Mouse (Mus musculus) heart, embryonic 13.5 days (tissue): ENCODE results near the gene Thoc3. TPM values are rescaled to one million over a fixed set of nuclear protein-coding genes. Genes with fewer than 3 reads are reported as not detected.

Experiments used
- ATAC-seq: fragments of 200-750 bp; cut with Nextera tagmentation; 2 replicates; pipeline ENCODE4 v1.8.0; 2017; ENCODE audit warnings: moderate TSS enrichment; ENCODE audit not compliant: insufficient number of reproducible peaks, low FRiP score, low TSS enrichment; ENCODE audit errors: extremely low read depth
- H3K27ac ChIP-seq: fragments of 300-500 bp; sonication (generic); replicated peaks from 2 replicates; pipeline ENCODE4 v1.5.1; 2015; ENCODE audit warnings: moderate library complexity, mild to moderate bottlenecking, inconsistent platforms
- H3K27me3 ChIP-seq: fragments of 300-500 bp; sonication (generic); replicated peaks from 2 replicates; pipeline ENCODE4 v1.6.1; 2015; ENCODE audit warnings: mild to moderate bottlenecking, inconsistent platforms
- H3K36me3 ChIP-seq: fragments of 300-500 bp; sonication (generic); 2 replicates; pipeline ENCODE4 v1.6.1; 2015; ENCODE audit warnings: mild to moderate bottlenecking, inconsistent platforms
- H3K4me1 ChIP-seq: fragments of 300-500 bp; sonication (generic); 2 replicates; pipeline ENCODE4 v1.6.1; 2015; ENCODE audit warnings: inconsistent platforms
- H3K4me2 ChIP-seq: fragments of 300-500 bp; sonication (generic); 2 replicates; pipeline ENCODE4 v1.6.1; 2015; ENCODE audit warnings: inconsistent platforms, mild to moderate bottlenecking, moderate library complexity
- H3K4me3 ChIP-seq: fragments of 300-500 bp; sonication (generic); 2 replicates; pipeline ENCODE4 v1.5.1; 2015; ENCODE audit warnings: moderate library complexity, mild to moderate bottlenecking, inconsistent platforms
- H3K9ac ChIP-seq: fragments of 300-500 bp; sonication (generic); 2 replicates; pipeline ENCODE4 v1.6.1; 2015; ENCODE audit warnings: inconsistent platforms, mild to moderate bottlenecking, moderate library complexity
- H3K9me3 ChIP-seq: fragments of 300-500 bp; sonication (generic); 2 replicates; pipeline ENCODE4 v1.6.1; 2016; ENCODE audit warnings: inconsistent platforms
- WGBS: fragments of 180-500 bp; shearing (Covaris S2); methylation state at CpG from one replicate; pipeline ENCODE4 v1.1.7; 2015; ENCODE audit warnings: mixed read lengths; 5-methylcytosine and 5-hydroxymethylcytosine counted together
- polyA plus RNA-seq: library from polyadenylated mRNA; unstranded; fragments of >200 nt; fragmentation: Nextera tagmentation; extraction: Ambion mirVana; gene quantifications from 2 replicates; pipeline ENCODE4 v1.2.1, GENCODE M21; 2015

Gene Thoc3
- polyA plus RNA-seq, 1 experiment from 2014 or later = 76.7 TPM

DNA sequence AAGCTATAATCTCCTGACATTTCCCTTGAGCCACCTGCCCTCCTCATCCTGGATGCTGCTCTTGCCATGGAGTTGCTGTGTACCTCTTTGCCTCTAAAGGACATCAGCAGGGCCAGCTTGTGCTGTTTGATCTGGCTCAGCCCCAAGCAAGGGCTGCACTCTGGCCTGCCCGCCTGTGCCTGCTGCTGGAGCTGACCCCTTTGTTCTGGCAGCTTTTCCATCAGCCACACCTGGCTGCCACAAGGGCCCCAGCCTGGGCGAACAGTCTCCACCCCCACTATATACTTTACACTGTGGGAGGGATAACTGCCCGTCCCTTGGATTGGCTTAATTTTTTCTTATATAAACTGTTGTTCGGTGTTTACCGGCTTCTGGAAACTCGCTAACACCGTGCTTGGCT is 28.7 kb downstream of the Thoc3 start:
- H3K27ac ChIP-seq = no peak overlapping the region

DNA sequence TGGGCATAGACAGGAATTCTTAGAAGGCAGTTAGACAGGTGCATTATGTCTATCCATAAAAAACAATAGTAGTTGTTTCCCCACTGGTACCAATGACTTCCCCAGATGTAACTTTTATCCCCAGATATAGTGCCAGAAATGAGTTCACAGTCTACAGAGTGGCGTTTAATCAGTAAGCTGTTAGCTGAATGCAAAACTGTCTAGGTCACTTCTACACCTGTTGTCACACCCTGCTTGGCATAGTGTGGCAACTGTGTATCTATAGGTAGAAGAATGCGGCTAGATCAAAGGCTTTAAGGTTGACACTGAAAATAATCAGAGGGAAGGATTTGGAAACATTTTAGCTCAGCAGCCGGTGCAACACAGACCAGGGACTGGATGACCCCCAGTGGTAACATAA is 29.8 kb downstream of the Thoc3 start:
- no peak overlapping the region for H3K27ac ChIP-seq
- WGBS = 64% methylated on average over 3 of the region's 3 CpGs

More for the DNA sequence above, 28.7 kb downstream of the Thoc3 start:
- H3K4me2 ChIP-seq = no peak overlapping the region
- no peaks in the 10 kb centered on the region; the same call in 1 of the 2 replicates for H3K4me1 ChIP-seq
- H3K27me3 ChIP-seq = peaks cover 20% of the 10 kb centered on the region
- no peaks in the 10 kb centered on the region for H3K9me3 ChIP-seq
- 62% methylated on average over 7 of the region's 7 CpGs for WGBS
- no peak for ATAC-seq
- no peak overlapping the region for H3K9ac ChIP-seq
- H3K4me3 ChIP-seq = no peak overlapping the region
- no peaks in the 10 kb centered on the region for H3K36me3 ChIP-seq

DNA sequence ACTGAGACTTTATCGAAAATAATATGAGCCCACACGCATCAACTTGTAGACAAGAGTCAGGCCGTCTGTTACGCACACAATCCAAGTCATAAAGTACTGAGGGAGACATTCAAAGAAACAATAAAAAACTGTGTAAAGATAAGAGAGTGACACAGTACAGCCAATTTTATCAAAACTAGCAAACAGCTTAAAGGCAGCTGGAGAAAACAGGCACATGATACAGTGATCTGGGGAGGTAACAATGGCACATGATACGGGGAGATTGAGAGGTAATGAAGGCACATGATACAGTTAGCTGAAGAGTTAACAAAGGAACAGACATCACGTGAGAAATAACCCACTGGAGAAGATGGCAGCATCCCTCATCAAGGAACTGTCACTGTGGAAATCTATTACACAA is 31.6 kb downstream of the Thoc3 start:
- H3K27me3 ChIP-seq = peaks cover 10% of the 10 kb centered on the region
- no peak overlapping the region for H3K4me2 ChIP-seq
- no peaks in the 10 kb centered on the region for H3K36me3 ChIP-seq
- no peak for ATAC-seq
- no peaks in the 10 kb centered on the region for H3K9me3 ChIP-seq
- H3K27ac ChIP-seq = no peak overlapping the region
- no peak overlapping the region for H3K9ac ChIP-seq
- H3K4me3 ChIP-seq = no peak overlapping the region
- no peaks in the 10 kb centered on the region; the same call in 1 of the 2 replicates for H3K4me1 ChIP-seq
- WGBS = 64% methylated on average over 6 of the region's 6 CpGs

More for the DNA sequence above, 29.8 kb downstream of the Thoc3 start:
- Histone ChIP-seq H3K4me2 (no peak overlapping the region), H3K9me3 (no peaks in the 10 kb centered on the region), H3K9ac (no peak overlapping the region), H3K36me3 (no peaks in the 10 kb centered on the region), H3K27me3 (peaks cover 18% of the 10 kb centered on the region), H3K4me3 (no peak overlapping the region), H3K4me1 (no peaks in the 10 kb centered on the region; the same call in 1 of the 2 replicates)
- ATAC-seq = no peak

DNA sequence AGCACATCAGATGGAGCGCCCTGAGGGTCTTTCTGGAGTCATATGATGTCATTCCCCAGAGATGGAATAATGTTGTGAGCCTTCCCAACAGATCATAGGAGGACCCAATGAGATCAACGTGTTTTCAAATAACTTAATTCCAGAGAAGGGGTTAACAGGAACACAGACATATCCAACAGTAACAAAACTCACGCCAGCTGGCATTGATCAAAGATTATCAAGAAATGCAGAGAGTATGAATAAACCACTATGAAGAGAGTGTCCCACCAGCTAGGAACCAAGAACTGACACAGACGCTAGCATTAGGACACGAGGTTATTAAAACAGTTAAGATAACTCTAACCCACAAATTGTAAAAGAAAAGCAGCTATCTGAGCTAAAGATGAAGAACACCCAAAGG is 32.0 kb downstream of the Thoc3 start:
- Histone ChIP-seq H3K36me3 (no peaks in the 10 kb centered on the region), H3K4me2 (no peak overlapping the region), H3K9me3 (no peaks in the 10 kb centered on the region), H3K27ac (no peak overlapping the region), H3K9ac (no peak overlapping the region), H3K27me3 (peaks cover 8% of the 10 kb centered on the region), H3K4me3 (no peak overlapping the region), H3K4me1 (no peaks in the 10 kb centered on the region; the same call in 1 of the 2 replicates)
- no peak for ATAC-seq
- 50% methylated on average over 5 of the region's 5 CpGs for WGBS

DNA sequence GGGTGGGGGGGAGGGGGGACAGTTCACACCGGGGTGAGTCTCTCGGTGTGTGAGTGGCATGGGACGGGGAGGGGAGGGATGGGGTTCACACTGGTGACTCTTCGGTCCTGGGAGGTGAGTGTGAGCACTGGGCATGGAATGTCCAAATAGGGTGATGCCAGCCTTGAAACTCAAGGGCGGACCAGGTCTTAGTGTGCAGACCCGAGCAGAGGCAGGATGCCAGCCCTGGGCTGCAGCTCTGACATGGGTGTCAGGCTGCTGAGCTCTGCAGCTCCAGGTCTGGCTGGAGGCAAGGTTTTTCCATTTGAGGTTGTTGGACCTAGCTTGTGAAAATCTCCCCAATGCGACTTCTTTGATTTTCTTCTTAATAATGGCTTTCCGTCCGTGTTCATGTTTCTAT is 37.5 kb downstream of the Thoc3 start:
- Histone ChIP-seq H3K4me3 (no peak overlapping the region), H3K4me1 (no peaks in the 10 kb centered on the region), H3K36me3 (no peaks in the 10 kb centered on the region), H3K9ac (no peak overlapping the region), H3K27ac (no peak overlapping the region), H3K27me3 (no peaks in the 10 kb centered on the region), H3K9me3 (no peaks in the 10 kb centered on the region), H3K4me2 (no peak overlapping the region)
- ATAC-seq = no peak
- 74% methylated on average over 9 of the region's 9 CpGs for WGBS

DNA sequence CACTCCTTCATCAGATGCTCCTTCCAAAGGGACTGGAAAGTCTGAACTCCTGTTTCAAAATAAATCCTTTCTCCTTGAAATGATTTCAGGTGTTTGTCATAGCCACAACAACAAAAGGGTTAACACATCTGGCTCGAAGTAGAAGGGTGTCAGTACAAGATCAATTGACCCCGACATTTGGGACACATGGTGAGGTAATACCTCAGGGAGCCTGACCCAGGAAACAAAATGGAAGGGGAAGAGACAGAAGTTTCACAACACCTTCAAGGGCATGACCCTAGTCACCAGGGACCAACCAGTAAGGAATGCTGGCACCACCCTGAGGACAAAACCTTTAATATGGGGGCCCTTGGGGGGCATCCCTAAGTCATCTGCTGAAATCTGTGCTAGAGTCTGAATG is 38.6 kb downstream of the Thoc3 start:
- Histone ChIP-seq H3K4me2 (no peak overlapping the region), H3K36me3 (no peaks in the 10 kb centered on the region), H3K9ac (no peak overlapping the region), H3K27ac (no peak overlapping the region), H3K9me3 (no peaks in the 10 kb centered on the region), H3K4me3 (no peak overlapping the region), H3K4me1 (no peaks in the 10 kb centered on the region), H3K27me3 (no peaks in the 10 kb centered on the region)
- no peak for ATAC-seq
- 43% methylated on average over 2 of the region's 2 CpGs for WGBS

DNA sequence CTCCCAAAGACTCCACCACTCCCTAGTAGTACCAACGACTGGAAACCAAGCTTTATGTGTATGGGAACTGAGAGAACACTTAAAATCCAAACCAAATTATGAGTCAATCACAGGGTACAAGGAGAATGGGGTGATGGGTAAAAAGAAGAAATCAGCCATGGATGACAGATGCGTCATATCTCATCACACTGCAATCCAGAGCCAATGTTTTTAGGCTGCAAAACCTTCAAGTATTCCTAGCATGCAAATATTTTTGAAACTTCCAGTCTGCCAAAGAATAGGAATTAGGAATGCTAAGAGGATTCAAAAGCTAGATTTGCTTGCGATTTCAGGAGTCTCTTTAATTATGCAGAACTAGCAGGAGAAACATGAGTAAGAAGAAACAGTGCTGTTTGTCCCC is 39.9 kb downstream of the Thoc3 start:
- no peak for ATAC-seq
- 74% methylated on average over 3 of the region's 3 CpGs for whole genome bisulfite sequencing
- no peak overlapping the region for H3K4me2 ChIP-seq
- no peak overlapping the region for H3K27ac ChIP-seq
- H3K9ac ChIP-seq = no peak overlapping the region
- H3K36me3 ChIP-seq = no peaks in the 10 kb centered on the region
- no peaks in the 10 kb centered on the region for H3K4me1 ChIP-seq
- H3K9me3 ChIP-seq = no peaks in the 10 kb centered on the region
- H3K4me3 ChIP-seq = no peak overlapping the region
- no peaks in the 10 kb centered on the region for H3K27me3 ChIP-seq

DNA sequence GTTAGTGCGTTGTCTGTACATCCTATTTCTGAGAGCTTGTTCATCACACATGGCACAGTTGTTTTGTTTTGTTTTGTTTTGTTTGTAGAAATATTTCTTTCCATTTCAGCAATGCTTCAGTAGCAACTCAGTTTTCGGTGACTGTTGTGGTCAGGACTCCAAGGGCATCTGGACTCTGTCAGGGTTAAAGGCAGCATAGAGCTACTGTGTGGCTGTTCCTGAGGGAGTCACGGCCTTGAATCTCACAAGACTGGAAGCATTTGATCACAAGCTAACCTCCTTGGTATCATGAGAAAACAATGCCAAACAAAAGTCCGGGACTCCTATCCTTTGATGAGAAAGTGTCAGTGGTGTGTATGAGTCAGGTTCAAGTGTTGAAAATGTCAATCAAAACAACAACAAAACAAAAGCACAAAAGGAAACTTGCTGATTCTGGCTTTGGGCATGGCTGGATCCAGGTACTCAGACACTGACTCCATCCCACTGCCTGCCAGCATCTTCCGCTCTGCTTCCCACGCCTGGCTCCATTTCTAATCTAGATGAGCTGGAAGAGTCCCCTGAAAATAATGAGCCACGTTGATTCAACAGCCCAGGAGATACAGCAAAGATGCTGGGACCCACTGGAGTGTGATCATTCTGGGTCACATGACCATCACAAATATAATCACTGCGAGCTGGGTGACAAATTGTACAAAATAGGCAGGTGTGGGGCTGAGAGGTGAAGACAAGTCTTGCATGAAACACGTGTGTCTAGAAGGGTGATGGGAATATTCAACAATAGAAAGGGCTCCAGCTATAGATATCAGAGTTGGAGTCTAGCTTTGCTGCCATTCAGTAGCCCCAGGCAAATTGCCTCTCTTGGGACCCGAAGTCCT is 41.6 kb downstream of the Thoc3 start:
- H3K4me1 ChIP-seq = no peaks in the 10 kb centered on the region
- no peaks in the 10 kb centered on the region for H3K27me3 ChIP-seq
- ATAC-seq = no peak
- no peak overlapping the region for H3K4me3 ChIP-seq
- 0 out of 2 replicates have a peak, but pooled peaks cover 6% of the 10 kb centered on the region for H3K9me3 ChIP-seq
- H3K4me2 ChIP-seq = no peak overlapping the region
- no peak overlapping the region for H3K27ac ChIP-seq
- H3K36me3 ChIP-seq = no peaks in the 10 kb centered on the region
- WGBS = 62% methylated on average over 10 of the region's 10 CpGs
- no peak overlapping the region for H3K9ac ChIP-seq

DNA sequence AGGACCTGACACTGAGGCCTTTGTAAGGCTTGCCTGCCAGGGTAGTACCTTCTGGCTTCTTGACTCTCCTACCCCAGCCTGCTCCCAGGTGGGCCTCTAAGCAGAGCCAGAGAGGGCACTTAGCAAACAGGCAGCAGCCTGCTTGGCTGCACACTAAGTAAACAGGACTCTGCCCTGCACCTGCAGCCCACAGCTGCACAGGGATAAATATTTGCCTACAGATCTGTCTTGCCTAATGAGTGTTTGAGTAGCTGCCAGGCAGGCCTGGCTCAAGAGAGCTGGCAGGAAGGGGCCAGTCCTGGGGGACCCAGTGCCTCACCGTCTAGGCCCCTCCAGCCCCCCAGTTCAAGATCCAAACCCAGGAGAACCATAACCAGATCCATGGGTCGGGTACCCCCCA is 43.4 kb downstream of the Thoc3 start:
- no peaks in the 10 kb centered on the region for H3K36me3 ChIP-seq
- no peak overlapping the region for H3K27ac ChIP-seq
- 0 out of 2 replicates have a peak, but pooled peaks cover 6% of the 10 kb centered on the region for H3K9me3 ChIP-seq
- ATAC-seq = no peak; the same call in 1 of the 2 replicates
- no peak overlapping the region for H3K4me2 ChIP-seq
- H3K27me3 ChIP-seq = no peaks in the 10 kb centered on the region
- H3K4me1 ChIP-seq = no peaks in the 10 kb centered on the region
- no peak overlapping the region for H3K9ac ChIP-seq
- WGBS = 59% methylated on average over 2 of the region's 2 CpGs
- H3K4me3 ChIP-seq = no peak overlapping the region

DNA sequence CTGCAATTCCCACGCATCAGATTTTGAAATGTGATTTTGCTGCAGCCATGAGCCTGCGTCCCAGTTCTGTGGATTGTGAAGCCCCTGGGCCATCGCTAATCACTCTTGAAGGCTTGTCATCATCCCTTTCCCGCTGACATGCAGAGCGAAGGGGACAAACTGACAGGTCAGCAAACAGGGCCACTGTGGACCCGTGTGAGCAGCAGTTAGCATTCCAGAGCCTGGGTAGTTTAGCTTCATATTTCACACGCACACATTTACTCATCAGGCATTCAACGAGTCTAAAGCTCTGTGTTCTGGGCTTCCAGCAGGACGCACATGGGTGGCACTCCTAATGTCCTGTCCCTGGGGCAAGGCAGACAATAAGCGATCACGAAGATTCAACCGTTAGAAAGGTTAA is 48.4 kb downstream of the Thoc3 start:
- H3K4me1 ChIP-seq = no peaks in the 10 kb centered on the region
- H3K4me2 ChIP-seq = no peak overlapping the region
- no peak overlapping the region for H3K27ac ChIP-seq
- H3K27me3 ChIP-seq = no peaks in the 10 kb centered on the region
- H3K9me3 ChIP-seq = 0 out of 2 replicates have a peak, but pooled peaks cover 6% of the 10 kb centered on the region
- H3K36me3 ChIP-seq = no peaks in the 10 kb centered on the region
- H3K4me3 ChIP-seq = no peak overlapping the region
- no peak overlapping the region for H3K9ac ChIP-seq
- ATAC-seq = no peak
- 76% methylated on average over 12 of the region's 12 CpGs for WGBS

DNA sequence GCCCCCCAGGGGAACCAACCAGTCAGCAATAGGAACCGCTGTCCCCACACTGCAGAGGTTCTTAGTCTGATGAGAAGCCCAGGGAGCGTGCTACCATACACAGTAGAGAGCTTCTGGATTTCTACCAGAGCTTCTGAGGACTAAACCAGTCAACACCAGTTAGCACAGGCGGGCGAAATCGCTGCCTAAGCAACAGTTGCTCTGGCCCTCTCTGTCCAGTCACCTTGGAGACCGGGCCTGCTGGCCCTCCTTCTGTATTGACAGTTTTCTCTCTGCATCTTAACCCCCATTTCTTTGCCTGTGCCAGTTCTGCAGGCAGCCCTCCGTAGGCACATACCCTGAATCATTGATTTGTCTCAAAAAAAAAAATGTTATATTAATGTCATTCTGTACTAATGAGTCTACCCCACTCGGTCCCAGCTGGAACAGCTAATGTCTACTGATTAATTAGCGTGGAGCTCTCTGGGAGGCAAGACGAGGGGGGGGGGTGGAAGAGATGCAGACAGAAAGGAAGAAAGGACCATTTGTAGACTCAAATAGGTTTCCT is 49.8 kb downstream of the Thoc3 start:
- 81% methylated on average over 10 of the region's 10 CpGs for WGBS
- no peak for ATAC-seq
- no peaks in the 10 kb centered on the region for H3K36me3 ChIP-seq

More for the DNA sequence above, 49.8 kb downstream of the Thoc3 start:
- no peak overlapping the region for H3K4me3 ChIP-seq
- H3K4me1 ChIP-seq = no peaks in the 10 kb centered on the region
- no peak overlapping the region for H3K9ac ChIP-seq
- H3K4me2 ChIP-seq = no peak overlapping the region
- no peak overlapping the region for H3K27ac ChIP-seq
- no peaks in the 10 kb centered on the region for H3K27me3 ChIP-seq
- H3K9me3 ChIP-seq = 0 out of 2 replicates have a peak, but pooled peaks cover 6% of the 10 kb centered on the region
